Mouse (Mus musculus): ENCODE results near the gene Rab39. TPM values are rescaled to one million over a fixed set of nuclear protein-coding genes. Genes with fewer than 3 reads are reported as not detected.

Rab39 gene
- total and polyA plus RNA-seq, 3 experiments, result 0.12 to 1.1 (median 0.43) TPM

Other genes with a start within 250 kb of the Rab39 start
- gene Atm, start 169.5 kb downstream of the Rab39 start, total RNA-seq (2021), result 10 to 100 TPM; 11.4 to 13.7 TPM
- 0.27 and 0.35 TPM in 2 replicates for gene Atm, start 169.5 kb downstream of the Rab39 start, polyA plus RNA-seq (2012; rRNA removed)
- gene Npat, start 169.2 kb downstream of the Rab39 start, total RNA-seq (2021), result 10 to 100 TPM; 11.6 to 13.0 TPM
- gene Npat, start 169.2 kb downstream of the Rab39 start, polyA plus RNA-seq (2012; rRNA removed), result 0.72 and 0.97 TPM in 2 replicates
- gene Acat1, start 95.8 kb downstream of the Rab39 start, total RNA-seq (2021), result 100 to 1,000 TPM; 155 to 163 TPM
- gene Acat1, start 95.8 kb downstream of the Rab39 start, polyA plus RNA-seq (2012; rRNA removed), result 23.2 and 30.6 TPM in 2 replicates
- 10 to 100 TPM; 32.2 to 35.8 TPM for gene Cul5, start 36.2 kb downstream of the Rab39 start, total RNA-seq (2021)
- gene Cul5, start 36.2 kb downstream of the Rab39 start, polyA plus RNA-seq (2012; rRNA removed), result 6.5 and 7.5 TPM in 2 replicates
- gene Slc35f2, start 65.3 kb upstream of the Rab39 start, total RNA-seq (2021), result 1 to 10 TPM in 1 of 2 experiments, under 1 TPM in 1; 0.61 to 1.3 TPM
- 0.70 and 0.97 TPM in 2 replicates for gene Slc35f2, start 65.3 kb upstream of the Rab39 start, polyA plus RNA-seq (2012; rRNA removed)
- not detected for gene Sln, start 143.9 kb upstream of the Rab39 start, total RNA-seq (2021)
- gene Sln, start 143.9 kb upstream of the Rab39 start, polyA plus RNA-seq (2012; rRNA removed), result not detected in 2 replicates